Mouse (Mus musculus): ENCODE results near the gene Junb. TPM values are rescaled to one million over a fixed set of nuclear protein-coding genes. Genes with fewer than 3 reads are reported as not detected.

The Junb gene
- total RNA-seq, 2 experiments from 2014 or later, result 13.8 to 17.2 TPM

Small RNA genes within 50 kb of the gene (microRNA-seq; reads per million reads assigned to microRNA genes)
- gene Gm24197, result not detected

Other genes with a start within 250 kb of the Junb start
- 100 to 1,000 TPM; 287 to 311 TPM for gene Nfix, start 178.4 kb downstream of the Junb start, total RNA-seq (2021)
- 10 to 100 TPM in 1 of 2 experiments, 1 to 10 TPM in 1; 9.6 to 10.3 TPM for gene Dand5, start 155.9 kb downstream of the Junb start, total RNA-seq (2021)
- 10 to 100 TPM; 28.9 to 30.0 TPM for gene Gadd45gip1, start 147.2 kb downstream of the Junb start, total RNA-seq (2021)
- 10 to 100 TPM; 80.8 to 81.1 TPM for gene Rad23a, start 138.1 kb downstream of the Junb start, total RNA-seq (2021)
- 100 to 1,000 TPM; 365 to 441 TPM for gene Calr, start 131.8 kb downstream of the Junb start, total RNA-seq (2021)
- gene Farsa, start 121.7 kb downstream of the Junb start, total RNA-seq (2021), result 10 to 100 TPM; 24.7 to 25.5 TPM
- 1 to 10 TPM; 2.3 to 3.0 TPM for gene Syce2, start 106.6 kb downstream of the Junb start, total RNA-seq (2021)
- 10 to 100 TPM; 63.1 to 68.2 TPM for gene Gcdh, start 84.8 kb downstream of the Junb start, total RNA-seq (2021)
- gene Klf1, start 76.8 kb downstream of the Junb start, total RNA-seq (2021), result not detected
- gene Dnase2a, start 70.2 kb downstream of the Junb start, total RNA-seq (2021), result 1 to 10 TPM; 7.7 to 7.9 TPM
- gene Mast1, start 41.4 kb downstream of the Junb start, total RNA-seq (2021), result under 1 TPM; 0.08 to 0.14 TPM
- gene Rtbdn, start 31.7 kb downstream of the Junb start, total RNA-seq (2021), result not detected
- not detected for gene Gm49661, start 9.3 kb downstream of the Junb start, total RNA-seq (2021)
- 100 to 1,000 TPM; 650 to 659 TPM for gene Prdx2, start 9.1 kb downstream of the Junb start, total RNA-seq (2021)
- 10 to 100 TPM; 45.2 to 48.2 TPM for gene Rnaseh2a, start 9.0 kb downstream of the Junb start, total RNA-seq (2021)
- 1 to 10 TPM; 2.0 to 2.1 TPM for gene Hook2, start 11.9 kb upstream of the Junb start, total RNA-seq (2021)
- gene Best2, start 35.8 kb upstream of the Junb start, total RNA-seq (2021), result not detected
- 10 to 100 TPM; 65.0 to 67.4 TPM for gene Asna1, start 46.6 kb upstream of the Junb start, total RNA-seq (2021)
- gene Trir, start 48.1 kb upstream of the Junb start, total RNA-seq (2021), result 10 to 100 TPM; 82.7 to 88.7 TPM
- gene Tnpo2, start 58.2 kb upstream of the Junb start, total RNA-seq (2021), result 10 to 100 TPM; 28.0 to 28.7 TPM
- 1 to 10 TPM; 3.5 to 4.6 TPM for gene Fbxw9, start 81.3 kb upstream of the Junb start, total RNA-seq (2021)
- not detected for gene Gm5741, start 89.3 kb upstream of the Junb start, total RNA-seq (2021)
- 10 to 100 TPM; 26.4 to 26.5 TPM for gene Dhps, start 93.0 kb upstream of the Junb start, total RNA-seq (2021)
- 10 to 100 TPM; 39.4 to 43.1 TPM for gene Wdr83os, start 102.0 kb upstream of the Junb start, total RNA-seq (2021)
- 10 to 100 TPM; 31.8 to 35.3 TPM for gene Wdr83, start 102.6 kb upstream of the Junb start, total RNA-seq (2021)
- 10 to 100 TPM; 24.7 to 26.5 TPM for gene Man2b1, start 104.6 kb upstream of the Junb start, total RNA-seq (2021)
- 1 to 10 TPM; 2.1 to 2.6 TPM for gene Zfp791, start 144.4 kb upstream of the Junb start, total RNA-seq (2021)
- gene Cks1brt, start 173.2 kb upstream of the Junb start, total RNA-seq (2021), result not detected
- not detected for gene Olfr371, start 247.3 kb upstream of the Junb start, total RNA-seq (2021)